Mouse (Mus musculus) ZHBTc4 (cell line): ENCODE results near the gene Gm20816.
"Not testable (repeated sequence)": the region's sequence is repeated elsewhere in the genome, so short reads cannot be mapped to it uniquely, and the experiment has no call there.

ENCODE experiments used
- DNase-seq: peaks from one replicate; pipeline ENCODE4 v3.0.0-alpha.2; 2011; ENCODE audit warnings: low read depth, low spot score

The Gm20816 gene

GRCm38 (mm10) chrY:68537655-68538054, at the start of gene Gm20816:
Gene Gm20816, plus strand, starts transcription at chrY:68537955.
- not testable (repeated sequence) for DNase-seq
